In the genomic region with DNA sequence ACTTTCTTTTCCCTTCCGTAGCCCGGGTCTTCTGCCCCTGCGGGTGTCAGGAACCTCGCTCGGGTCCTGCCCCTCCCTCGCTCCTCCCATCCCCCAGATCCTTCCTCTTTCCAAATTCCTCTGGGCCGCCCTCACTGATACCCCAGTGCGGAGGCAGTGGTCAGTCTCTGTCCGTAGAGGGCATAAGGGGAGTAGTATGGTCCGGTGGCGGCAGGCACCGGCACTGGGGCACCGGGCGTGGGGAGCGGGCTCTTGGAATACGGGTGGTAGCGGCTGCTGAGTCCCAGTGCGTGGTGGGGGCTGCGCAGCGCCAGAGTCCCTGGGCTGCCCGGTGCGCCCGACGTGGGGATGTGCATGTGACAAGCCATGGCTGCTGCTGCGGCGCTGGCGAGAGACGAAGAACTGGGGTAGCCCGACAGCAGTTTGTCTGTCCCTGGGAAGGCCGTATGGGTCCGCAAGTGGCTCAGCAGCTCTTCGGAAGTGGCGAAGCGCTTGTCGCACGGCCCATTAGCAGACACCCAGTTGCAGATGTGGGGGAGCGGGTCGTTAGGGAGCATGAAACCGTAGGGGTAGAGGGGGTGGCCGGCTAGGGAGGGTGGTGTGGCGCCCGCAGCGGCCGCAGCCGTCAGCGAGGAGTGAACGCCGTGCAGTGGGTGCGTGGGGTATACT, we compare ENCODE assay signal across 8 mouse cellular contexts. TPM values are rescaled to one million over a fixed set of nuclear protein-coding genes. Genes with fewer than 3 reads are reported as not detected.
A peak's percentile ranks its signal among the peaks of the same experiment; 100 is the strongest.
DNase-seq lines count a peak whose midpoint lies in the region; ATAC-seq lines count a peak whose summit lies in the region.

No protein-coding gene starts in this region.

- H3K27me3 ChIP-seq in heart, embryonic 11.5 days (ENCODE audit: control insufficient read depth, insufficient read depth, low read length) = peaks cover 39% of the 10 kb centered on the region
- no peaks in the 10 kb centered on the region for H3K27me3 ChIP-seq in kidney, embryonic 15.5 days
- no peaks in the 10 kb centered on the region for H3K27me3 ChIP-seq in stomach, embryonic 15.5 days (replicated peaks)

- H3K36me3 ChIP-seq in heart, embryonic 11.5 days (ENCODE audit: control insufficient read depth, insufficient read depth, low read length) = no peaks in the 10 kb centered on the region; the same call in 1 of the 2 replicates
- peaks cover 13% of the 10 kb centered on the region for H3K36me3 ChIP-seq in kidney, embryonic 15.5 days
- no peaks in the 10 kb centered on the region for H3K36me3 ChIP-seq in stomach, embryonic 15.5 days

- peak overlapping the region; percentile 72 for H3K9ac ChIP-seq in heart, embryonic 11.5 days (ENCODE audit: low read depth, low read length)
- H3K9ac ChIP-seq in kidney, embryonic 15.5 days = peak overlapping the region; percentile 99
- peak overlapping the region; percentile 95 for H3K9ac ChIP-seq in stomach, embryonic 15.5 days

- H3K4me3 ChIP-seq in heart, embryonic 11.5 days (ENCODE audit: low read depth, low read length) = peak overlapping the region; percentile 56
- peak overlapping the region; percentile 71 for H3K4me3 ChIP-seq in kidney, embryonic 15.5 days (replicated peaks)
- peak overlapping the region; percentile 91 for H3K4me3 ChIP-seq in stomach, embryonic 15.5 days (replicated peaks)

- H3K4me1 ChIP-seq in heart, embryonic 11.5 days (ENCODE audit: control insufficient read depth, insufficient read depth, low read length) = peaks cover 25% of the 10 kb centered on the region
- peaks cover 27% of the 10 kb centered on the region for H3K4me1 ChIP-seq in kidney, embryonic 15.5 days
- peaks cover 13% of the 10 kb centered on the region; the same call in 1 of the 2 replicates for H3K4me1 ChIP-seq in stomach, embryonic 15.5 days

- DNase-seq in cerebellum, adult 9-11 months = peak; percentile 16
- no peak for DNase-seq in cerebellum, adult 18-20 months
- peak; percentile 67 for DNase-seq in embryo, embryonic 10.5 days (ENCODE audit: low spot score)
- peak; percentile 81 for DNase-seq in lung, postnatal 10 days
- DNase-seq in right cerebral cortex, postnatal 14 days = no peak

- H3K27ac ChIP-seq in heart, embryonic 11.5 days (ENCODE audit: low read depth, low read length) = peak overlapping the region; percentile 46; the same call in 1 of the 2 replicates
- peak overlapping the region; percentile 99 for H3K27ac ChIP-seq in kidney, embryonic 15.5 days
- peak overlapping the region; percentile 100 for H3K27ac ChIP-seq in stomach, embryonic 15.5 days

- 2% methylated on average over 49 of the region's 49 CpGs for WGBS in heart, embryonic 11.5 days (ENCODE audit: insufficient replicate concordance)
- 2% methylated on average over 49 of the region's 49 CpGs for WGBS in kidney, embryonic 15.5 days
- 5% methylated on average over 49 of the region's 49 CpGs for WGBS in stomach, embryonic 15.5 days

- no peaks in the 10 kb centered on the region for H3K9me3 ChIP-seq in heart, embryonic 11.5 days (replicated peaks; ENCODE audit: control insufficient read depth, low read length)
- no peaks in the 10 kb centered on the region for H3K9me3 ChIP-seq in kidney, embryonic 15.5 days (replicated peaks)
- no peaks in the 10 kb centered on the region for H3K9me3 ChIP-seq in stomach, embryonic 15.5 days

- H3K4me2 ChIP-seq in heart, embryonic 11.5 days = peak overlapping the region; percentile 89
- H3K4me2 ChIP-seq in kidney, embryonic 15.5 days = peak overlapping the region; percentile 87
- peak overlapping the region; percentile 83 for H3K4me2 ChIP-seq in stomach, embryonic 15.5 days

- no peak for ATAC-seq in heart, embryonic 11.5 days (replicated peaks; ENCODE audit: insufficient number of reproducible peaks, low FRiP score, low TSS enrichment)
- ATAC-seq in kidney, embryonic 15.5 days (replicated peaks; ENCODE audit: low FRiP score) = no peak
- no peak for ATAC-seq in stomach, embryonic 15.5 days (ENCODE audit: insufficient read depth, low FRiP score, low read depth)

RNA-seq across cellular contexts. Expression of gene Zfp503, which starts 4.5 kb away (rescaled TPM):
- polyA plus RNA-seq in heart, embryonic 11.5 days (2014; fragmentation: Nextera tagmentation; extraction: Ambion mirVana) = 2.3 and 3.3 TPM in 2 replicates
- polyA plus RNA-seq in kidney, embryonic 15.5 days (2015; fragmentation: Nextera tagmentation; extraction: Ambion mirVana) = 37.0 and 39.5 TPM in 2 replicates
- 21.4 and 21.7 TPM in 2 replicates for polyA plus RNA-seq in stomach, embryonic 15.5 days (2015; fragmentation: Nextera tagmentation; extraction: Ambion mirVana)

RNA-seq across cellular contexts. Expression of gene Lrmda, which starts 34.6 kb away (rescaled TPM):
- 0.23 and 0.70 TPM in 2 replicates for polyA plus RNA-seq in heart, embryonic 11.5 days (2014; fragmentation: Nextera tagmentation; extraction: Ambion mirVana)
- 0.90 and 1.1 TPM in 2 replicates for polyA plus RNA-seq in kidney, embryonic 15.5 days (2015; fragmentation: Nextera tagmentation; extraction: Ambion mirVana)
- 0.35 and 0.57 TPM in 2 replicates for polyA plus RNA-seq in stomach, embryonic 15.5 days (2015; fragmentation: Nextera tagmentation; extraction: Ambion mirVana)

Comparison
In these comparisons a context has a peak if more than half of its experiments do, and no peak if none do; other contexts are left out.
1. DNase-seq: peak in cerebellum, adult 9-11 months (single experiment), embryo, embryonic 10.5 days (single experiment) and lung, postnatal 10 days (single experiment); none in cerebellum, adult 18-20 months (0 of 2) and right cerebral cortex, postnatal 14 days (single experiment).
2. H3K27ac ChIP-seq: peak in every context shown above with its lines; median percentile 100 in stomach, embryonic 15.5 days; 99 in kidney, embryonic 15.5 days; 46 in heart, embryonic 11.5 days.
3. Peak in every context shown above with its lines, with median percentiles within 50 percentile points of each other: H3K4me2 ChIP-seq, H3K4me3 ChIP-seq and H3K9ac ChIP-seq.